Mouse (Mus musculus): ENCODE results near the gene Anln. TPM values are rescaled to one million over a fixed set of nuclear protein-coding genes. Genes with fewer than 3 reads are reported as not detected.
A peak's percentile ranks its signal among the peaks of the same experiment; 100 is the strongest.

The Anln gene
- polyA plus RNA-seq, 2 experiments: 35.4 to 40.4 TPM

- Histone ChIP-seq H3K4me1 (ENCODE audit: control insufficient read depth, insufficient read depth, low read length) (peaks cover 18% of the 10 kb centered on the region), H3K27ac (replicated peaks; ENCODE audit: low read depth, low read length) (peak overlapping the region; percentile 93), H3K4me3 (replicated peaks; ENCODE audit: low read length) (peak overlapping the region; percentile 86), H3K4me2 (replicated peaks; ENCODE audit: low read depth, low read length, severe bottlenecking) (peak overlapping the region; percentile 86), H3K9me3 (ENCODE audit: control insufficient read depth, low read length) (no peaks in the 10 kb centered on the region), H3K27me3 (ENCODE audit: control insufficient read depth, insufficient read depth, low read length) (no peaks in the 10 kb centered on the region), H3K9ac (ENCODE audit: low read depth, low read length, severe bottlenecking) (peak overlapping the region; percentile 94), H3K36me3 (ENCODE audit: control insufficient read depth, insufficient read depth, low read length) (no peaks in the 10 kb centered on the region)
- WGBS: 0% methylated on average over 30 of the region's 41 CpGs
- no peak for TF ChIP-seq POLR2A (IDR thresholded peaks at IDR 0.05; ENCODE audit: borderline replicate concordance, extremely low read depth, insufficient read depth, insufficient read length)
- DNase-seq (ENCODE audit: low spot score): peak; percentile 9
- ATAC-seq (ENCODE audit: low FRiP score, low read depth): peak; percentile 83
Observed at GRCm38 (mm10) chr9:22388401-22388980, 497 bp downstream of the Anln start.

GRCm38 (mm10) chr9:22387901-22388300, 1.1 kb downstream of the Anln start:
- H3K9ac ChIP-seq (ENCODE audit: low read depth, low read length, severe bottlenecking): peak overlapping the region; percentile 94
- ATAC-seq (ENCODE audit: low FRiP score, low read depth): no peak
- H3K4me2 ChIP-seq (replicated peaks; ENCODE audit: low read depth, low read length, severe bottlenecking): peak overlapping the region; percentile 86
- 19% methylated on average over 6 of the region's 6 CpGs for WGBS
- H3K9me3 ChIP-seq (ENCODE audit: control insufficient read depth, low read length): no peaks in the 10 kb centered on the region
- no peaks in the 10 kb centered on the region for H3K27me3 ChIP-seq (ENCODE audit: control insufficient read depth, insufficient read depth, low read length)
- no peak for TF ChIP-seq POLR2A (IDR thresholded peaks at IDR 0.05; ENCODE audit: borderline replicate concordance, extremely low read depth, insufficient read depth, insufficient read length)
- peak overlapping the region; percentile 86 for H3K4me3 ChIP-seq (replicated peaks; ENCODE audit: low read length)
- no peak for DNase-seq (ENCODE audit: low spot score)
- peak overlapping the region; percentile 19; the same call in 1 of the 2 replicates for H3K27ac ChIP-seq (replicated peaks; ENCODE audit: low read depth, low read length)
- no peaks in the 10 kb centered on the region; the same call in 1 of the 2 replicates for H3K36me3 ChIP-seq (ENCODE audit: control insufficient read depth, insufficient read depth, low read length)
- peaks cover 18% of the 10 kb centered on the region for H3K4me1 ChIP-seq (ENCODE audit: control insufficient read depth, insufficient read depth, low read length)

GRCm38 (mm10) chr9:22385890-22386289, 3.1 kb downstream of the Anln start:
- H3K9me3 ChIP-seq (ENCODE audit: control insufficient read depth, low read length): no peaks in the 10 kb centered on the region
- no peak for TF ChIP-seq POLR2A (IDR thresholded peaks at IDR 0.05; ENCODE audit: borderline replicate concordance, extremely low read depth, insufficient read depth, insufficient read length)
- WGBS: 69% methylated on average over 2 of the region's 2 CpGs
- H3K4me1 ChIP-seq (ENCODE audit: control insufficient read depth, insufficient read depth, low read length): peaks cover 18% of the 10 kb centered on the region
- H3K4me3 ChIP-seq (replicated peaks; ENCODE audit: low read length): no peak overlapping the region
- no peaks in the 10 kb centered on the region for H3K27me3 ChIP-seq (ENCODE audit: control insufficient read depth, insufficient read depth, low read length)
- no peak for ATAC-seq (ENCODE audit: low FRiP score, low read depth)
- peak; percentile 10 for DNase-seq (ENCODE audit: low spot score)
- H3K9ac ChIP-seq (ENCODE audit: low read depth, low read length, severe bottlenecking): no peak overlapping the region
- no peak overlapping the region for H3K27ac ChIP-seq (replicated peaks; ENCODE audit: low read depth, low read length)
- H3K36me3 ChIP-seq (ENCODE audit: control insufficient read depth, insufficient read depth, low read length): peaks cover 11% of the 10 kb centered on the region
- H3K4me2 ChIP-seq (replicated peaks; ENCODE audit: low read depth, low read length, severe bottlenecking): no peak overlapping the region

GRCm38 (mm10) chr9:22376086-22376485, 12.9 kb downstream of the Anln start:
- WGBS: 89% methylated on average over 5 of the region's 5 CpGs
- ATAC-seq (ENCODE audit: low FRiP score, low read depth): no peak
- TF ChIP-seq POLR2A (IDR thresholded peaks at IDR 0.05; ENCODE audit: borderline replicate concordance, extremely low read depth, insufficient read depth, insufficient read length): no peak

GRCm38 (mm10) chr9:22372760-22373159, 16.2 kb downstream of the Anln start:
- TF ChIP-seq POLR2A (IDR thresholded peaks at IDR 0.05; ENCODE audit: borderline replicate concordance, extremely low read depth, insufficient read depth, insufficient read length): no peak
- Histone ChIP-seq H3K36me3 (ENCODE audit: control insufficient read depth, insufficient read depth, low read length) (peaks cover 75% of the 10 kb centered on the region), H3K4me2 (replicated peaks; ENCODE audit: low read depth, low read length, severe bottlenecking) (no peak overlapping the region)

More at GRCm38 (mm10) chr9:22376086-22376485, 12.9 kb downstream of the Anln start:
- no peaks in the 10 kb centered on the region for H3K4me1 ChIP-seq (ENCODE audit: control insufficient read depth, insufficient read depth, low read length)
- H3K36me3 ChIP-seq (ENCODE audit: control insufficient read depth, insufficient read depth, low read length): peaks cover 74% of the 10 kb centered on the region
- H3K4me2 ChIP-seq (replicated peaks; ENCODE audit: low read depth, low read length, severe bottlenecking): no peak overlapping the region
- H3K27ac ChIP-seq (replicated peaks; ENCODE audit: low read depth, low read length): no peak overlapping the region
- no peak overlapping the region for H3K4me3 ChIP-seq (replicated peaks; ENCODE audit: low read length)
- no peak overlapping the region for H3K9ac ChIP-seq (ENCODE audit: low read depth, low read length, severe bottlenecking)
- DNase-seq (ENCODE audit: low spot score): no peak
- no peaks in the 10 kb centered on the region for H3K27me3 ChIP-seq (ENCODE audit: control insufficient read depth, insufficient read depth, low read length)
- no peaks in the 10 kb centered on the region for H3K9me3 ChIP-seq (ENCODE audit: control insufficient read depth, low read length)

More at GRCm38 (mm10) chr9:22372760-22373159, 16.2 kb downstream of the Anln start:
- H3K4me1 ChIP-seq (ENCODE audit: control insufficient read depth, insufficient read depth, low read length): no peaks in the 10 kb centered on the region
- 97% methylated on average over 4 of the region's 4 CpGs for WGBS
- H3K9ac ChIP-seq (ENCODE audit: low read depth, low read length, severe bottlenecking): no peak overlapping the region
- no peak overlapping the region for H3K27ac ChIP-seq (replicated peaks; ENCODE audit: low read depth, low read length)
- no peaks in the 10 kb centered on the region for H3K9me3 ChIP-seq (ENCODE audit: control insufficient read depth, low read length)
- no peak for ATAC-seq (ENCODE audit: low FRiP score, low read depth)
- H3K4me3 ChIP-seq (replicated peaks; ENCODE audit: low read length): no peak overlapping the region
- no peaks in the 10 kb centered on the region for H3K27me3 ChIP-seq (ENCODE audit: control insufficient read depth, insufficient read depth, low read length)
- no peak for DNase-seq (ENCODE audit: low spot score)

Data from limb, embryonic 14.5 days (tissue).